Mouse (Mus musculus) frontal cortex, adult 2 months (tissue): ENCODE measurements at regions not wholly inside any gene's neighbourhood (a gene's known extent, or its start where the extent isn't known, plus 50 kb on each side); places are given as distances from the start of the nearest gene placed in this dataset.

Experiments
- DNase-seq, 2 experiments: peaks; one replicate each; pipeline ENCODE4 v3.0.0; 2022; ENCODE audit warnings: low spot score in 1 of 2; ENCODE audit errors: extremely low spot score in 1 of 2

DNA sequence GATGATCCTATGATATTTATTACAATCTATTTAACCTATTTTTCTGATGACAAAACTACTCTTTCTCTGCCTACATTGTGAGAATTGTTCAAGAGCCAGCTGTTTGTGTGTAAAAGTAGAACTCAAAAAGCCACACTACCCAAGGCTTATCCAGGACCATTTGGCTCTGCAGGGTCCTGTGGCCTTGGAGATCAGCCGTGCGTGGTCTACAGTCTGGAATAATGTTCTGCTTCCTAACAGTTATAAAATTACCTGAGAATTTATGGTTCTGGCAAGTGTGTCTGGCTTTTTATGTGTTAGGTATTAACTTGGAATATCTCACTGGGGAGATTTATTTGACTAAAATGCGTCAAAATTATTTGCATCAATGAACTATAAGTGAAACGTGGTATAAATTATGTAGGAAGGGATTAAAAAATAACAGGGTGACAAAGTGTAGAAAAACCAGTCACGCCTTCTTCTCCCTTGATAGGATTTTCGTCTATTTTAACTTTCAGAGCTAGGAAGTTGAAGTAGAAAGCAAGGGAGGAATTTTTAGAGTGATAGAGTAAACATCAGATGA, 1789.0 kb upstream of the Gm7489 start:
- no peak for DNase-seq

DNA sequence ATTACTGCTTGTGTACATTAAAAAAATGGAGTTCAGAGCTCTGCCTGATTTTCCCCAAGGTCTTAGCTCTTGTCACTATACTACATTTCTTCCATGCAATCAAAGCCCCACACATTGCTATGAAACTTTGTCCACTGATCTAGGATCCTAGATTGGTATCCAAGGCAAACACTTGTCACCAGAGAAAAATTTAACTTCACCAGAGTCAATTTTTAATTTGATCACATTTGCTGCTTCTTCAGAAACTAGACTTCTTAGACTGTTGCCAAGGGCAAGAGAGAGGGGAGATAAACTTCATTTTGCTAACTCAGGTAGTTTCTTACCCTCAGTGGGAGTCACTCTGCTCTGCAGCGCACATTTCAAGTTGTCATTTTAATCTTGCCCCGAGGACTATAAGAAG, 1775.9 kb upstream of the Gm7489 start:
- DNase-seq, result no peak

DNA sequence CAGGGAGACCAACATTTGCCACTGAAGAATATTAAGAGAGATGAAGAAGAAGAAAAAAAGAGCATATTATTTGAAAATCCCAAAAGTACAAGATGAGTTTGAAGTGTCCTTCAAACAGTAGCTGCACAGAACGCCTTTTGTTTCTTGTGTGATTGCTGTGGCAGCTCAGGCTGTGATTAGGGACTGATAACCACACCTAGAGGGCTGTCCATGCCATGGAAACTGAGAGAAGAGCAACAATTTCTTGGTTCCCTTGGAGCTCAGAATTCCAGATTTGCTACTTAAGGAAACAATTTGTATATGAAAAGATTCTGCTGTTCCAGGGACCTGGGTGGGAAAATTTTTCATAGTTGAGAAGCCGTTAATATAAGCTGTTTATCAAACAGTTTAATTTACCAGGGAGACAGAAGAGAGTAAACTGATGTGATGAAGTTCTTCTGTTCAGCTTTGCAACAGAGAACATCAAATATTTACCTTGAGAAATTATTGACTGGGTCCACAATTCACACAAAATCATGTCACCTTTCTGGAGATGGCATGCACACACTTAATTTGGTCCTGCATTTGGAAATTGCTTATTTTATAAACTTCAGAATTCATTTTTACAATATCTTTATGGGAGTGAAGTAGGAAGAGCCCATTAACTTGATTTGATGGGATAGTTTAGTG, 1770.2 kb upstream of the Gm7489 start:
- no peak for DNase-seq

- no peak for DNase-seq
Measured at GRCm38 (mm10) chr15:52136693-52137092, 1748.0 kb upstream of the Gm7489 start.

GRCm38 (mm10) chr15:52153421-52153820, 1731.3 kb upstream of the Gm7489 start:
- peak in 1 of 2 experiments; percentile 51 for DNase-seq

GRCm38 (mm10) chr15:52155784-52156183, 1728.9 kb upstream of the Gm7489 start:
- no peak for DNase-seq

DNA sequence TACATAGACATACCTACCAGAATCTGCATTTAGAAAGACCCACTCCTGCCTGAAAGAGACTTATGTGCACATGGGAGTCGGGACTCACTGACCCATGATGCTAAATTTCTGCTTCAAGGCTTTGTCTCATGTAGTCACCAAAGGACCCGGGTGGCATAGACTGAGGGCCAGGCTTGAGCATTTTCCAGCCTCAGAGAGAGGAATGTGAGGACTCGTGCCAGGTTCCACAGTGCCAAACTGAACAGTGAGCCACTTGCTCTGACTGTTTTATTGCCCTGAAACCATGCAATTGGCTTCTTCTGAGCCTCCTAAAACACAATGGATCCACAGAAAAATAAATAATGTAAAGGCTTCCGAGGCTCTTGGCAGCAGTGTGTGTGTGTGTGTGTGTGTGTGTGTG, 1727.9 kb upstream of the Gm7489 start:
- no peak for DNase-seq

DNA sequence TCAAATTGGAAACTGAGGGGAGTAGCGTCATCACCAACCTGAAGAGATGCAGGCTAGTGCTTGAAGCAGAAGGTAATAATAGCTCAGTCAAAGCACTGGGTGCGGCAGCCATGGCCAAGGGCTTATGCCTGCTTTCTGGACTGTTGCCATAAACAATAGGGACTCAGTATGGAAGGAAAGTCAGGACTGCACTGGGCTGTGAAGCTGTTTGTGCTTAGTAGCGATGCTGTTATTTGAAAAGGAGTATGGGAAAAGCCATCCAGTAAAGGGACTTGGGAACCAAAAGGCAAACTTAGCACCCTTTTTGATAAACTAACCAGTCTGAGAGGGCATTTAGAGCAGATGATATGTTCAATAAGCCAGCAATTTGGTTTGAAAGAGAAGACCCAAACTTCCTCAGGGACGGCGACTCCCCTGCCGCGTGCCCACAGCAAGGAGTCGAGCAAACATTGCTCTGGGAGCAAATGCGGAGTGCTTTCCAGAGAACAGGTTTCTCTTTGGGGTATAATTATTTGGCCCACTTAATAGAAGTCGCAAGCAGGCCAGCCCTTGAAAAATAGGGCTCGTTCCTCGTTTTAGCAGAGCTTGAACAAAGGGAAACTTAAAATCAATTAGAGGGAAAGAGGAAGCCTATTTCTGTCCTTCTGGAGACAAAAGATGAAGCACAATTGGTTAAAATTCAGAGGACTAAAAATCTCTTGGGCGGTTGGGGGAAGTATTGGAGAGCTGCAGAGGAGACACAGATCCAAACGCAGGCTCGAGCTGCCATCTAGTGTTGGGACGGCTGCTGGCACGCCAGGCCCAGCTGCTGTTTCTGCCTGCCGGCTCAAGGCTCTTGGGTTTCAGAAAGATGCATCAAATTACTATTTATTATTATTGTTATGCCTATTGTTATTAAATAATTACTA, 1724.3 kb upstream of the Gm7489 start:
- DNase-seq, result peak; percentile 65 to 89

DNA sequence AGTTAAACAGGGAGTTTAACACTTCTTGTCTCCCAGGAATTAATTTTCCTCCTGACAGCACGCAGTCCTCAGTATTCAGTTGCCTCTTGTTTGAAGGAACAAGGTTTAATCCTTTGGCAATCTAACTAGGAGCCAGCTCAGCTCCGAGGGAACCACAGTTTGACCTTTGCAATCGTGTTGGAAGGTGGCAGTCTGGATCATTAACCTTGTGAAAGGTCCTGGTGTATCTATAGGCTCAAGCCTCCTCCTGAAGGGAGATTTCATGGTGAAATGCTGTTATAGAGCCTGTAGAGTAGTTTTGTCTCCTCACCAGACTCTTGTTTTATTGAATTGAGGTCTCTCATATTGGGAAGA, 1723.6 kb upstream of the Gm7489 start:
- DNase-seq, result no peak

- peak in 1 of 2 experiments; percentile 38 for DNase-seq
Measured at GRCm38 (mm10) chr15:52161568-52162316, 1723.0 kb upstream of the Gm7489 start.

DNA sequence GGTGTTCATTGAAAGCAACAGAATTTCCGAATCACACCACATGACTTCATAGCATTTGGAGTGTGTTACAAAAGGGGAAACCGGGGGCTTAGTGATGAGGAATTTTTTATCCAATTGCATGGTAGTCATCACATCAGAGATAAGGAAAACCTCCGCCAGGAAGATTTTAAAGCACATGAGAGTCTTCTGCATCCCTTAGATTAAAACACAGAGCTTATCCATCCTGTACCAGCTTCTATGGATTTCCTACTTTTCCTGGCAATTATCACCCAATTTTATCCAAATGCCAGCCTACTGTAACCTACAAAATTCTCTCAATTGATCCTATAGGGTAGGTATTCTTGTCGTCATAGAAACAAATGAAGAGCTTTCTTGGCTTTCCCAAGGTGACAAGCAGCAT, 1718.6 kb upstream of the Gm7489 start:
- DNase-seq, result no peak

DNA sequence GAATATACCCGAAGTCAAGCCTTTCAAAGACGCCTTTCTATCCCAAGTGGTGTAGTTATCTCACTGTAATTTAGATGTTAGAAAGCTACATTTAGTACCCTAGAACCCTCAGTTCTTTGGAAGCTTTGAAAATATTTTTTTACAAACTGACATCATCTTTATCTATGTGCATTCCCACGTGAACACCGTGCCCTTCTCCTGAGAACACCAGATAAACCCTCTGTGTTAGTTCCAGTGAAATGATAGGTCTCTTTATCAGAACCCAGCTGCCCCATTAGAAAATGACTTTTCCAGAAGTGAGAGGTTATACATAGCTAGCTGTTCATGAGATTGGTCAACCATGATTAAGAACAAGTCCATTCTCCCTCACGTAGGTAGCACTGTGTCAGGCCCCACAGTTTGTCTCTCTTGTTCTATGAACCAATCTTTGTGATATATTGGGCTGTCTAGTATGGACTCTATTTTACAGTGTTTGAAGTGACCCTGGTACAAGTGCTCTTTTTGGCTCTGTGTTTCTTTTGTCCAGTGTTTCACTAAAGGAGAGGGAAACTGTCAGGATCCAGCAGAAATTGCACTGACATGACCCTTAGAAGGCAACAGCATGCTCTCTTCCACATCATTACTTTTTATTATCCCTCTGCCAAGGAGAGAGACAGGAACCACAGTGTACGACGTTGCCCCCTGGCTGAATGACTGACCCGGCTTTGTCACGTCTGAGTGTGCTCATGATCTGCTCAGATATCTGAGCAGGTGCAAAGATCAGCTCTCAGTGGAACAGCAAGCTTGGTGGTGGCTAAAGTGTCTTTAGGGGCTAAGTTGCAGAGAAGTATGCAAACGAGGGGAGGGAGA, 1717.9 kb upstream of the Gm7489 start:
- DNase-seq, result no peak

- no peak for DNase-seq
Measured at GRCm38 (mm10) chr15:52167811-52168210, 1716.9 kb upstream of the Gm7489 start.

- no peak for DNase-seq
Measured at GRCm38 (mm10) chr15:52176951-52177350, 1707.8 kb upstream of the Gm7489 start.

DNA sequence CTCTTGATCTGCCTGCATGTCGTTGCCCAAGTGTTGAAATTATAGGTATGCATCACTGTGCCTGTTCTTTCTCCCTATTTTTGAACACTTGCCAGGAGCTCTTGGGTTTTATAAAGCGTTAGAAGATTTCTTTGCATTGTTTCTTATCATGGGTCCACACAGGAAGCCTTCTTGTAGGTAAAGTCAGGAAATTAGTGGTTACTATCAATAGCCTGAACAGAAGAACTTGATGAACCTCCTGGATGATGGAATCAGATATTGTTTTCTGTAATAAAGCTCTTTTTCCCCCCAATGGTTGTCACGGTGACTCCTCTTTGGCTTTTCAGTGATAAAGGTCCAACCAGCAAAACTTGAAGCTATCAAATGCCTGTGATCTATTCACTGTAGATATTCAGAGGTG, 1706.0 kb upstream of the Gm7489 start:
- no peak for DNase-seq

DNA sequence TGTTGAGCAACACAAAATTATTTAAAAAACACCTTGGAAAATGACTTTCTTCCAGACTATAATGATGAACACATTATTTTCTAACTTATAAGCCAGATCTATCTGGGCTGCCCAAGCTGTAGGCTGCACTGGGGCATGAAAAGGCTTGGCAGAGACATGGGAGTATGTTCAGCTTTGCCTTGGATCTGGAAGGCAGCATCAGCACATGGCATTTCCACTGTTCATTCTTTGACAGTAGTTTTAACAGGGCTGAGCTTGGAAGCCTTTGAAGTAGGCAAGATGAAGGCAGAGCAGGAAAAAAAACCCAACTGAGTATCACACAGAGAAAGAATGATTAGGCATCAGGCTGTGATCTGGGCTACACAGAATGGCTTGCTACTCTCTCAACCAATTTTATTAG, 1705.3 kb upstream of the Gm7489 start:
- no peak for DNase-seq

DNA sequence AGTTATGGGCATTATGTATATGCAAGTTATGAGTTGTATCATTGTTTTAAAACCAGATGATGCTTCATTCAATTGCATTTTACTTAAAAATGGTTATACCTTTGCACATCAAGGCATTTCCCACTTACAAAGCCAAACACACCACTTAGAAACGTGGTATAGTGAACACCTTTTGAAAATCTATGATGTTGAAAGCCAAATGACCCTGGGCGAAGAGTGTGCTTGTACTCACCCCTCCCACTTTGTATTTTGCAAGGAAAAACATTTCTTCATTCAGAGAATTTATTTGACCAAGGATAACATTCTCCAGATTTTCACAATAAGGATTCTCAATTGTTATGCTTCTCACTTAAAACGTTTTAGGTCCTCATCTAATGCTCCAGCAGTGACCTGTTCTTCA, 1693.5 kb upstream of the Gm7489 start:
- no peak for DNase-seq

GRCm38 (mm10) chr15:52207271-52207670, 1677.4 kb upstream of the Gm7489 start:
- DNase-seq, result no peak

- no peak for DNase-seq
Measured at GRCm38 (mm10) chr15:52232442-52232841, 1652.3 kb upstream of the Gm7489 start.

DNA sequence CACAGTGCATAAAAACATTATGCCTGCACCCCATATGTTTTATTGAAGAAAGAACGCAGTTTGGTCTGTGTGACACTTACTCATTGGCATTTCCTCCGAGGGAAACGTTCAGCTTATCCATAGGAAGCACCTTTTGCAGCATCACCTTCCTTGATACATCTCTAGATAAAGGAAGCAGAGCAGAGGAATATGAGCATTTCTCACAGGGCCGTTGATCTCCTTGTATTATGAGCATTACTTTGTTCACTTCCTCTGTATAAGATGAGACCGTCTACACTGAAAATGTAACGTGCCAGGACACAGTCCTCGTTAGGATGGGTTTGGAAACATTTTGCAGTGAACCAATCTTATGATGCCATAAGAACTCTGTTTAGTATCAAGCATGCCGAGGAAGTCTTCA, 1648.5 kb upstream of the Gm7489 start:
- DNase-seq, result no peak
